Mouse (Mus musculus) C2C12 (cell line): ENCODE data around the gene Col9a1. TPM values are rescaled to one million over a fixed set of nuclear protein-coding genes. Genes with fewer than 3 reads are reported as not detected.

Source experiments
- H3K27me3 ChIP-seq: one replicate; pipeline ENCODE4 v1.6.1; 2011; ENCODE audit not compliant: control insufficient read depth, insufficient read depth, insufficient read length
- H3K36me3 ChIP-seq: one replicate; pipeline ENCODE4 v1.6.1; 2011; ENCODE audit not compliant: control insufficient read depth, insufficient read depth
- H3K4me3 ChIP-seq: one replicate; pipeline ENCODE4 v1.5.1; 2011; ENCODE audit warnings: mild to moderate bottlenecking, control low read depth; ENCODE audit not compliant: poor library complexity, insufficient read depth, severe bottlenecking
- H3K79me2 ChIP-seq: one replicate; pipeline ENCODE4 v1.6.1; 2011; ENCODE audit not compliant: control insufficient read depth, insufficient read depth
- H3K79me3 ChIP-seq: one replicate; pipeline ENCODE4 v1.6.1; 2011; ENCODE audit warnings: low read depth, control low read depth
- H3ac ChIP-seq: one replicate; pipeline ENCODE3; 2011; ENCODE audit warnings: low read depth; ENCODE audit not compliant: control insufficient read depth, insufficient read length
- CEBPB ChIP-seq: IDR thresholded peaks from one replicate; pipeline ENCODE4 v1.6.1; 2011; ENCODE audit warnings: low read depth, mild to moderate bottlenecking, control low read depth, moderate library complexity
- CTCF ChIP-seq: IDR thresholded peaks from one replicate; pipeline ENCODE4 v1.5.1; 2011; ENCODE audit not compliant: control insufficient read depth, insufficient read depth, insufficient read length
- FOSL1 ChIP-seq: IDR thresholded peaks from one replicate; pipeline ENCODE4 v1.8.0; 2011; ENCODE audit warnings: mild to moderate bottlenecking, low read length; ENCODE audit not compliant: poor library complexity, insufficient read depth, severe bottlenecking
- MAX ChIP-seq: IDR thresholded peaks from one replicate; pipeline ENCODE4 v1.6.1; 2011; ENCODE audit warnings: mild to moderate bottlenecking, control low read depth
- MYOD1 ChIP-seq: IDR thresholded peaks from one replicate; pipeline ENCODE4 v1.6.1; 2011; ENCODE audit warnings: low read depth; ENCODE audit not compliant: control insufficient read depth, insufficient read length
- MYOG ChIP-seq: IDR thresholded peaks from one replicate; pipeline ENCODE4 v1.6.1; 2011; ENCODE audit not compliant: control insufficient read depth, insufficient read length; ENCODE audit errors: extremely low read depth
- USF1 ChIP-seq: IDR thresholded peaks from one replicate; pipeline ENCODE4 v1.6.1; 2011; ENCODE audit warnings: low read depth, mild to moderate bottlenecking, control low read depth, moderate library complexity
- polyA plus RNA-seq: library from polyadenylated mRNA; unstranded; fragments of >200 nt; fragmentation: generic; extraction: Trizol; gene quantifications from one replicate; pipeline ENCODE4 v1.2.1, GENCODE M21; 2012; ENCODE audit warnings: missing spikeins

Gene Col9a1
- polyA plus RNA-seq, 1 experiment: not detected

GRCm38 (mm10) chr1:24222981-24223612 lies 45.7 kb downstream of the Col9a1 start:
- H3K79me2 ChIP-seq: no peaks in the 10 kb centered on the region

GRCm38 (mm10) chr1:24225825-24226526 lies 48.6 kb downstream of the Col9a1 start:
- H3ac ChIP-seq: no peak overlapping the region
- no peaks in the 10 kb centered on the region for H3K79me2 ChIP-seq
- no peaks in the 10 kb centered on the region for H3K27me3 ChIP-seq
- H3K4me3 ChIP-seq: no peak overlapping the region
- no peaks in the 10 kb centered on the region for H3K79me3 ChIP-seq
- H3K36me3 ChIP-seq: no peaks in the 10 kb centered on the region
- no peak for TF ChIP-seq FOSL1
- TF ChIP-seq MYOG: no peak
- no peak for TF ChIP-seq CEBPB
- no peak for TF ChIP-seq USF1
- TF ChIP-seq CTCF: no peak
- no peak for TF ChIP-seq MAX
- TF ChIP-seq MYOD1: no peak

More at GRCm38 (mm10) chr1:24222981-24223612, 45.7 kb downstream of the Col9a1 start:
- no peaks in the 10 kb centered on the region for H3K79me3 ChIP-seq
- no peak for TF ChIP-seq MYOG
- no peak for TF ChIP-seq CEBPB
- TF ChIP-seq MAX: no peak
- TF ChIP-seq USF1: no peak
- no peak for TF ChIP-seq MYOD1
- no peak for TF ChIP-seq CTCF
- no peak for TF ChIP-seq FOSL1
- H3K27me3 ChIP-seq: no peaks in the 10 kb centered on the region
- no peak overlapping the region for H3ac ChIP-seq
- H3K36me3 ChIP-seq: no peaks in the 10 kb centered on the region
- no peak overlapping the region for H3K4me3 ChIP-seq

- Histone ChIP-seq H3K79me3 (no peaks in the 10 kb centered on the region), H3K79me2 (no peaks in the 10 kb centered on the region)
- no peak for TF ChIP-seq USF1
Observed at GRCm38 (mm10) chr1:24226941-24227711, 49.7 kb downstream of the Col9a1 start.

GRCm38 (mm10) chr1:24229552-24229951 lies 52.1 kb downstream of the Col9a1 start:
- H3K27me3 ChIP-seq: no peaks in the 10 kb centered on the region
- no peak for TF ChIP-seq USF1
- TF ChIP-seq CEBPB: no peak
- no peak for TF ChIP-seq MYOD1
- TF ChIP-seq CTCF: no peak
- H3K79me2 ChIP-seq: no peaks in the 10 kb centered on the region
- no peaks in the 10 kb centered on the region for H3K79me3 ChIP-seq
- no peak overlapping the region for H3ac ChIP-seq
- H3K36me3 ChIP-seq: no peaks in the 10 kb centered on the region
- H3K4me3 ChIP-seq: no peak overlapping the region

More at GRCm38 (mm10) chr1:24226941-24227711, 49.7 kb downstream of the Col9a1 start:
- Histone ChIP-seq H3K36me3 (no peaks in the 10 kb centered on the region), H3K27me3 (no peaks in the 10 kb centered on the region), H3K4me3 (no peak overlapping the region), H3ac (no peak overlapping the region)

GRCm38 (mm10) chr1:24230428-24230827 lies 53.0 kb downstream of the Col9a1 start:
- H3ac ChIP-seq: no peak overlapping the region
- TF ChIP-seq MAX: no peak
- no peak for TF ChIP-seq MYOD1
- no peak for TF ChIP-seq USF1
- no peaks in the 10 kb centered on the region for H3K36me3 ChIP-seq
- H3K79me2 ChIP-seq: no peaks in the 10 kb centered on the region
- no peaks in the 10 kb centered on the region for H3K27me3 ChIP-seq
- H3K79me3 ChIP-seq: no peaks in the 10 kb centered on the region
- no peak overlapping the region for H3K4me3 ChIP-seq
